Mouse (Mus musculus) midbrain, embryonic 11.5 days (tissue): ENCODE measurements at regions not wholly inside any gene's neighbourhood (a gene's known extent, or its start where the extent isn't known, plus 50 kb on each side); places are given as distances from the start of the nearest gene placed in this dataset.
"Not testable (repeated sequence)": the region's sequence is repeated elsewhere in the genome, so short reads cannot be mapped to it uniquely, and the experiment has no call there.

Experiments used
- ATAC-seq: fragments of 200-750 bp; cut with Nextera tagmentation; 2 replicates; pipeline ENCODE4 v1.8.0; 2017; ENCODE audit warnings: moderate TSS enrichment, moderate library complexity; ENCODE audit not compliant: low FRiP score
- DNase-seq: peaks from one replicate; pipeline ENCODE4 v3.0.0; 2015; ENCODE audit warnings: low spot score; ENCODE audit errors: missing footprints
- H3K27ac ChIP-seq: fragments of 300-500 bp; sonication (generic); 2 replicates; pipeline ENCODE4 v1.5.1; 2014; ENCODE audit warnings: low read depth, low read length
- H3K27me3 ChIP-seq: fragments of 300-500 bp; sonication (generic); 2 replicates; pipeline ENCODE4 v1.6.1; 2014; ENCODE audit warnings: mild to moderate bottlenecking, low read length, moderate library complexity, mixed read lengths; ENCODE audit not compliant: control insufficient read depth, insufficient read depth
- H3K36me3 ChIP-seq: fragments of 300-500 bp; sonication (generic); 2 replicates; pipeline ENCODE4 v1.6.1; 2014; ENCODE audit warnings: mild to moderate bottlenecking, low read length, moderate library complexity, mixed read lengths; ENCODE audit not compliant: control insufficient read depth, insufficient read depth
- H3K4me1 ChIP-seq: fragments of 300-500 bp; sonication (generic); 2 replicates; pipeline ENCODE4 v1.6.1; 2014; ENCODE audit warnings: low read length; ENCODE audit not compliant: control insufficient read depth, insufficient read depth
- H3K4me2 ChIP-seq: fragments of 300-500 bp; sonication (generic); 2 replicates; pipeline ENCODE4 v1.6.1; 2014; ENCODE audit warnings: mild to moderate bottlenecking, moderate library complexity
- H3K4me3 ChIP-seq: fragments of 300-500 bp; sonication (generic); 2 replicates; pipeline ENCODE4 v1.5.1; 2014; ENCODE audit warnings: low read depth, low read length
- H3K9ac ChIP-seq: fragments of 300-500 bp; sonication (generic); 2 replicates; pipeline ENCODE4 v1.6.1; 2014; ENCODE audit warnings: low read length
- H3K9me3 ChIP-seq: fragments of 300-500 bp; sonication (generic); 2 replicates; pipeline ENCODE4 v1.6.1; 2016; ENCODE audit warnings: low read length; ENCODE audit not compliant: control insufficient read depth
- WGBS: fragments of 180-500 bp; shearing (Covaris S2); extraction: QIAGEN DNeasy Blood & Tissue Kit; methylation state at CpG from one replicate; pipeline ENCODE4 v1.1.7; 2014; 5-methylcytosine and 5-hydroxymethylcytosine counted together

DNA sequence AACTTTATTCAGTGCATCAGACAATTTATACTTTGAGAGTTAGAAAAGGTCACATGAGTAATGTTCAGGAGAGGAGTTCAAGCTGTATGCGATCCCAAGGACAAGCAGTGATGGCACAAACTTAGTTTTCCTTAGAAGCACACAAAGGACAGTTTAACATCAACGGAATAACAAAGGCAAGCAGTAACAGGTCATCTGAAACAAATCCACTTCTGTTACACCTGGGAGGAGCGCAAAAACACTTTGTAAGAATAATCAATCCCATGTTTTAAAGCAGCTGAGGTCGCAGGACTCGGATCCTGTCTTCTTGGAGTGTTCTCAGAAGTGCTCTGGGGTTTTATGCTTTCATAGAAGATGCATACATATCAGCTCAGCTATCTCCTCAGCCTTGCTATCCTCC is 183.7 kb upstream of the Tmc3 start:
- no peak overlapping the region for H3K4me3 ChIP-seq
- H3K9ac ChIP-seq: no peak overlapping the region
- no peaks in the 10 kb centered on the region; the same call in 1 of the 2 replicates for H3K4me1 ChIP-seq
- ATAC-seq: no peak
- WGBS: 77% methylated on average over 5 of the region's 5 CpGs
- DNase-seq: no peak
- H3K36me3 ChIP-seq: no peaks in the 10 kb centered on the region
- no peak overlapping the region for H3K4me2 ChIP-seq
- no peak overlapping the region for H3K27ac ChIP-seq
- no peaks in the 10 kb centered on the region for H3K9me3 ChIP-seq
- H3K27me3 ChIP-seq: no peaks in the 10 kb centered on the region

DNA sequence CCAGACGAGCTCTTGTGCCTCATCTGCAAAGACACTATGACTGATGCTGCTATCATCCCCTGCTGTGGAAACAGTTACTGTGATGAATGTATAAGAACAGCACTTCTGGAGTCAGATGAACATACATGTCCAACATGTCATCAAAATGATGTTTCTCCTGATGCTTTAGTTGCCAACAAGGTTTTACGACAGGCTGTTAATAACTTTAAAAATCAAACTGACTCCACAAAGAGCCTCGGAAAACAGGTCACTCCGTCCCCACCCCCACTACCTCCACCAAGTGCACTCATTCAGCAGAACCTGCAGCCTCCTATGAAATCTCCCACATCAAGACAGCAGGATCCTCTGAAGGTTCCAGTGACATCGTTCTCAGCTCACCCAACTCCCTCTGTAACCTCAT is 172.0 kb upstream of the Tmc3 start:
- H3K9me3 ChIP-seq, H3K4me3 ChIP-seq, H3K27me3 ChIP-seq, H3K36me3 ChIP-seq, DNase-seq, ATAC-seq, H3K9ac ChIP-seq, H3K4me1 ChIP-seq, H3K27ac ChIP-seq, H3K4me2 ChIP-seq: not testable (repeated sequence)
- WGBS: 95% methylated on average over 5 of the region's 5 CpGs

DNA sequence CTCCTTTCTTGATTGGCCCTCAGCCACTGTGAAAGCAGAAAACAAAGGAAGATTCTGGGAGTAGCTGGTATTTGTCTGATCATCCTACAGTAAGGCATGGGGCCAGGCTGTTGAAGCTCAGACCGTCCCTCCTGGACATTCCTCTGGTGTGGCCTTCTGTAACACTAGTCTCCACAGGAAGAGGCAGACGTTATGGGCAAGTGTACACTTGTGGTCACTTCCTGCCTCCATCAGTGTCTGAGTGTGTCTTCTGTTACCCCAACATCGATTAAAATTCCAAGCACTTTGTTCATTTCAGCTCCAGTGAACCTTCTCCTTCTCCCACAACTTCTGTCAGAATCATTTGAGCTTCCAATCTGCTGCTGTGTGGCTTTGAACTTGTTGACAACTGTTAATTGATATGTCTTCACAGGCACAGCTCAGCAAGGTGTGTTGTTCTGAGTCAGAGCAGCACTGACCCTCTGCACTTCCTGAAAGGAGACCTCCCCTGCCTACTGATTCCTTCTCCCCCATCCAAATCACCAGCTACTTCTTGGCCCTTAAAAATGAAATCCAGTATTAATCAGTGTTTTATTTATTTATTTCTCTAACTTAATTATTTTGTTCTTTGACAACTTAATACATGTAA is 154.7 kb upstream of the Tmc3 start:
- no peak overlapping the region for H3K9ac ChIP-seq
- peaks cover 7% of the 10 kb centered on the region; the same call in 1 of the 2 replicates for H3K4me1 ChIP-seq
- DNase-seq: peak; percentile 37
- H3K27me3 ChIP-seq: no peaks in the 10 kb centered on the region
- H3K4me2 ChIP-seq: no peak overlapping the region
- 77% methylated on average over 3 of the region's 3 CpGs for WGBS
- H3K4me3 ChIP-seq: no peak overlapping the region
- no peaks in the 10 kb centered on the region for H3K9me3 ChIP-seq
- no peak overlapping the region for H3K27ac ChIP-seq
- no peaks in the 10 kb centered on the region for H3K36me3 ChIP-seq
- ATAC-seq: no peak

DNA sequence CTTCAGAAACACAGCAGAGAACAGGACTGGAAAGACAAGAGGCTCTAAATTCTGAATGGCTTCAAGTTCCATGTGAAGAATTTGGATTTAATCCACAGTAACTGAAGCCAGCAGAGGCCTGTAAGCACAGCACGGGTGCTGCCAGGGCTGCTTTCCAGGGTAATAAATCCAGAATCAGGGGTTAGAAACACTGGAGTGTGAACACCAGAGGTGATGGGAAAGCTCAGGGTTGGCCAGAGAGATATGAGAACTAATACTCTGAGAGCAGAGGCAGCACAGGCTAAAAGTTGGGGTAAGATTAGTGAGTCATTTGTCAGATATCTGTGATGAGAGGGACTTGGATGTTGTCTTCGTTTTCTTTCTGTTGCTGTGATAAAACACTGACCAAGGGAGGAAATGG is 153.6 kb upstream of the Tmc3 start:
- DNase-seq: peak; percentile 79
- H3K36me3 ChIP-seq: no peaks in the 10 kb centered on the region
- no peaks in the 10 kb centered on the region for H3K27me3 ChIP-seq
- no peaks in the 10 kb centered on the region for H3K9me3 ChIP-seq
- H3K4me2 ChIP-seq: no peak overlapping the region
- no peak overlapping the region for H3K27ac ChIP-seq
- H3K4me1 ChIP-seq: peaks cover 7% of the 10 kb centered on the region; the same call in 1 of the 2 replicates
- no peak overlapping the region for H3K4me3 ChIP-seq
- no peak for ATAC-seq
- H3K9ac ChIP-seq: no peak overlapping the region
- WGBS: 85% methylated on average over 2 of the region's 2 CpGs

DNA sequence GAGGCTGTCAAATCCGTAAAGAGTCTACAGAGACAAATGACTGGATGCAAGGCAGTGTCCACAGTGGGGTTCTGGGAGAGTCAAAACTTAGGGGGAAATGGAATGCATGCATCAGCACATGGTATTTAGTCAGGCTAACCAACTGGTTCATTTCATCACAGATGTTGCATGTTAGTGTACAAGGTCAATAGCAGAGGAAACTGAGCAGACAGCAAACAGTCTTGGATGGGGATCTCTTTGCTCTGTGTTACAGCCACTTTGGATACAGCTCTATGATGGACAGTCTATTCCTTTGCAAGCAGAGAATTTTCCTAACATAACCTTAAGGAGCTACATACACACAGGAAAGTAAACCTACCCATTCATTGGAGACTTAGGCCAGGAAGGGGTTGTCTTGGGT is 151.9 kb upstream of the Tmc3 start:
- H3K4me2 ChIP-seq: no peak overlapping the region
- ATAC-seq (no peak), DNase-seq (peak; percentile 33)
- no peaks in the 10 kb centered on the region for H3K36me3 ChIP-seq
- no peaks in the 10 kb centered on the region for H3K27me3 ChIP-seq
- no peak overlapping the region for H3K9ac ChIP-seq
- H3K9me3 ChIP-seq: no peaks in the 10 kb centered on the region
- no peak overlapping the region for H3K27ac ChIP-seq
- no peak overlapping the region for H3K4me3 ChIP-seq
- H3K4me1 ChIP-seq: peaks cover 7% of the 10 kb centered on the region; the same call in 1 of the 2 replicates
- WGBS: 87% methylated on average over 1 of the region's 1 CpGs

DNA sequence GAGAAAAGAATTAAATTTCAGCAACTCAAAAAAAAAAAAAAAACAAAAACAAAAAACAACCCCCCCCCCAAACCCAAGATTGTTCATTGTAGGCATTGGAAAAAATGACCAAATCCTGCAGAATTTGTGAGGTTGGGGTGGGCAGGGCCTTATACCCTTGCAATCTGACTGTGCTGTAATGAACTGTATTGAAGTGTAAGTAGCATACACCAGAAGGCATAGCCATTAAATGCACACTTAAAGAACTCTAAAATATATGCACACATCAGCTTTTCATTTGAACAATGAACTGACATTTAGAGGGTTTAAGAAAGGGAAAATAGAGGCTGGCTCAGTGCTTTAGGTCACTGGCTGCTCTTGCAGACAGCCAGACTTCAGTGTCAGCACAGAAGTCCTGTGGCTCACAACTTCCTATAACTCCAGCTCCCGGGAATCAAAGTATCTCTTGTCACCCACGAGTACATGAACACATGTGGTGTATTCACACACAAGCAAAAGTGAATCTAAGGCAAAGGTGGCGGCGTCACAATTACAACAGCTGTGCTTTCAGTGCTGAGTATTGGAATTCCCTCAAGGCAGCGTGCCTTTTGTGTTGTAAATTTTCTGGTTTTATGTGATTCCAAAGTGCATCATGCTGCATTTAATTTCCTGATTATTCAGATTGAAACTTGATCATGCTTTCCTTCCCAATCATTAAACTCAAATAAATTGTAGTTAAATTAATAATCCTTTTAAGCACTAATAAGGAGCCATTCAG is 150.6 kb upstream of the Tmc3 start:
- H3K36me3 ChIP-seq: no peaks in the 10 kb centered on the region
- WGBS: 32% methylated on average over 5 of the region's 5 CpGs
- H3K27me3 ChIP-seq: no peaks in the 10 kb centered on the region
- H3K9ac ChIP-seq: no peak overlapping the region
- H3K9me3 ChIP-seq: no peaks in the 10 kb centered on the region
- no peak for ATAC-seq
- H3K4me2 ChIP-seq: no peak overlapping the region
- no peak overlapping the region; the same call in 1 of the 2 replicates for H3K27ac ChIP-seq
- peak; percentile 91 for DNase-seq
- peaks cover 7% of the 10 kb centered on the region; the same call in 1 of the 2 replicates for H3K4me1 ChIP-seq
- no peak overlapping the region for H3K4me3 ChIP-seq

DNA sequence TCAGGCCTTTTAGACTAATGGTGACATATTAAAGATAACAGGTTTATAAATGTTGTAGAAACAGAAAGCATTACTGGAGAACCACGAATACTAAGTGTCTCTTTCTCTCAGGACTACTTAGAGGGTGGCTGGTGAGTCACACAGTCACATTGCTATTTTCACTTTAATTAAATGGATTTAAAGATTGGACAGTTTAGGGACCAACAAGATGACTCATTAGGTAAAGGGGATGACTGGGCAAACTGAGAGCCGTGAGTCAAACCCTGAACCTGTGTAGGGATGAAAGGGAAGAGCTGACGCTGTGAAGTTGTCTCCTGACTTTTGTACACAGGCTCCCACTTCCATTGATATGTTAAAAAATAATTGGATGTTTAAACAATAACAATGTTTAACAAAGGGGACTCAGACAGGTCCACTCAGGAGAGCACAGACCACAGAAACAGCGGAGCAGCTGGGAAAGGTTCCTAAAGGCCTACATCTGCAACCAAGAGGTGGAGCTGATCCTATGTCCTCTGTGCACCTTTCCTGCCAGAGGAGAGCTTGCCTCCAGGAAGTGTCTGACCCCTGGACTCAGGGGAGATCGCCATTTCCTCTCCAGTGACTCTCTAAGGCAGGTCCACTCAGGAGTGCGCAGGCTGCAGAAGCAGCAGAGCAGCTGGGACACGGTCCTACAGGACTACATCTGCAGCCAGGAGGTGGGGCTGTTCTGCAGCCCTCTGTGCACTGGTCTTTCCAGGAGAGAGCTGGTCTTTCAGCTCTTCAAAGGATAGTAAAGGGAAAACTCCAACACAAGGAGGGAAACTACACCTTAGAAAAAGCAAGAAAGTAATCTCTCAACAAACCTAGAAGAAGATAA is 146.0 kb upstream of the Tmc3 start:
- no peak for ATAC-seq
- no peak overlapping the region for H3K4me3 ChIP-seq
- no peak overlapping the region for H3K9ac ChIP-seq
- no peak overlapping the region for H3K27ac ChIP-seq
- DNase-seq: no peak
- no peaks in the 10 kb centered on the region for H3K9me3 ChIP-seq
- no peaks in the 10 kb centered on the region for H3K27me3 ChIP-seq
- H3K4me1 ChIP-seq: peaks cover 12% of the 10 kb centered on the region
- WGBS: 57% methylated on average over 7 of the region's 7 CpGs
- H3K36me3 ChIP-seq: no peaks in the 10 kb centered on the region
- H3K4me2 ChIP-seq: no peak overlapping the region

DNA sequence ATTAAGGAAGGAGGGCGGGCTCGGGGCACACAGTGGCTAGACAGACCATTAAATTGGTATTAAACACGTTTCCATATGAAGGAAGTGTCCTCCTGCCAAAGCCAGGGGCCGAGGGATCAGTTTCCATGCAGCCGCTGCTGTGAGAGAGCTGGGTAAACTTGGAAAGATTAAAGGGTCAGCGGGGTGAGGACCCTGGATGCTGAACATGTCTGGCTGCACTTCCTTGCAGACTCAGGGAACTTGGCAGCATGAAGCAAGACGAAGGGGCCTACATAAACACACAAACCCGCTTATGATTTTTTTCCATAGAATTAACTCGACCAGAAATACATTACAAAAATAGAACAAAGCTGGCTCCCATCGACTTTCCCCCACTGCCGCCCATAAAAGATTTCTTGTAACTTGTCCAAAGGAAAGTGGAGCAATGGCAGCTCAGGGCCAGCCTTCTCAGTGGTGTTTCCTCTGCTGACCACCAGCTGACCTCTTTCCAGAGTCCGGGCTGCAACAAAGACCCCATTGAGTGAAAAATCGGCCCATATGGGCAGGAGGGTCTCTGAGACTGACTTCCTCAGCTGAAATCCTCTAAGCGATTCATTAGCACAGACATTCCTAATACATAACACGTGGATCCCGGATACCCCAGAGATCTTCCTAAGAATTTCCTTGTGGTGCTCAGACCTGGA is 141.0 kb upstream of the Tmc3 start:
- H3K9ac ChIP-seq: no peak overlapping the region
- 13% methylated on average over 16 of the region's 16 CpGs for WGBS
- ATAC-seq (peak; percentile 85), DNase-seq (peak; percentile 95)
- H3K4me3 ChIP-seq: no peak overlapping the region
- H3K27ac ChIP-seq: peak overlapping the region; percentile 48; the same call in 1 of the 2 replicates
- no peaks in the 10 kb centered on the region for H3K9me3 ChIP-seq
- 0 out of 2 replicates have a peak overlapping the region, but pooled peaks have one; percentile 7 for H3K4me2 ChIP-seq
- peaks cover 15% of the 10 kb centered on the region for H3K4me1 ChIP-seq
- H3K27me3 ChIP-seq: no peaks in the 10 kb centered on the region
- no peaks in the 10 kb centered on the region for H3K36me3 ChIP-seq
